ENCODE assay signal across 21 mouse cellular contexts in the genomic region with DNA sequence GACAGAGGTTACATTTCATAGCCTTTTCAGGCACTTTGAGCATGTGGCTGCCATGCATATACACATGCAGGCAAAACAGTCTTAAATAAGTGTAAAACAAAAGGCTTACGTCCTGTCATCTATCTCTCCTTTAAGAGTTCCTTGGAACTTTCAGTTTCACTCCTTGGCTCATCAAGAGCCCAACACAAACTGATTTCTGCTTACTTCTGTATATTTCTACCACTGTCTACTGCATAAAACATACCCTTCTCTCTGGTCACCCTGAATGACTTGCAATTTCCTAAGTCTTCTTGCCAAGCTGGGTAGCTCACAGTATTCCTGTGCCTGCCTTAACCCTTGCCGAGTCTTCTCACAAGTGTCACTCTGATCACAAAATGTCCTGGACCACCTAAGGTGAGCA. TPM values are rescaled to one million over a fixed set of nuclear protein-coding genes. Genes with fewer than 3 reads are reported as not detected.
A peak's percentile ranks its signal among the peaks of the same experiment; 100 is the strongest.
DNase-seq lines count a peak whose midpoint lies in the region; ATAC-seq lines count a peak whose summit lies in the region.
"Had no signal": no experiment of that assay in that cellular context is flagged by ENCODE, and none has a peak within 500 bp of the region (broad histone marks: within the 10 kb centered on the region; RNA-seq: fewer than 3 reads in every experiment).

No protein-coding gene starts in this region.

- peak; percentile 52; the same call in 1 of the 2 replicates for ATAC-seq in granulocyte monocyte progenitor cell, adult 5-6 weeks (replicated peaks; ENCODE audit: poor library complexity, severe bottlenecking)
- ATAC-seq in megakaryocyte, adult 5-6 weeks (ENCODE audit: poor library complexity, severe bottlenecking), result peak; percentile 7; the same call in 1 of the 2 replicates
- no peak for ATAC-seq in heart, embryonic 11.5 days (replicated peaks; ENCODE audit: insufficient number of reproducible peaks, low FRiP score, low TSS enrichment)
- ATAC-seq: forebrain, embryonic 14.5 days; forebrain, embryonic 16.5 days had no signal

- DNase-seq in heart, adult 18-20 months, result no peak
- DNase-seq in yolk sac, embryonic 10.5 days (ENCODE audit: low spot score), result no peak
- DNase-seq: adrenal gland, adult 2 months; adrenal gland, postnatal 10 days; adrenal gland, postnatal 25 days; cerebellum, adult 11 months; cerebellum, adult 18-20 months; cerebellum, adult 8-10 months; cerebellum, adult 9-11 months; cerebellum, postnatal 14 days; cerebellum, postnatal 36 days had no signal

- no peak overlapping the region for H3K4me2 ChIP-seq in heart, embryonic 11.5 days
- H3K4me2 ChIP-seq: embryonic facial prominence, embryonic 12.5 days; forebrain, embryonic 12.5 days had no signal

- H3K4me1 ChIP-seq in heart, embryonic 11.5 days (ENCODE audit: control insufficient read depth, insufficient read depth, low read length), result peaks cover 3% of the 10 kb centered on the region; the same call in 1 of the 2 replicates
- H3K4me1 ChIP-seq: embryonic facial prominence, embryonic 12.5 days had no signal

- WGBS in heart, embryonic 11.5 days (ENCODE audit: insufficient replicate concordance), result 74% methylated on average over 2 of the region's 2 CpGs

- H3K36me3 ChIP-seq in heart, embryonic 11.5 days (ENCODE audit: control insufficient read depth, insufficient read depth, low read length), result no peaks in the 10 kb centered on the region
- H3K36me3 ChIP-seq: embryonic facial prominence, embryonic 12.5 days; forebrain, embryonic 10.5 days; forebrain, embryonic 12.5 days had no signal

- no peak overlapping the region for H3K27ac ChIP-seq in heart, embryonic 11.5 days (ENCODE audit: low read depth, low read length)
- H3K27ac ChIP-seq: embryonic facial prominence, embryonic 10.5 days; embryonic facial prominence, embryonic 12.5 days; forebrain, embryonic 10.5 days; forebrain, embryonic 12.5 days had no signal

- no peaks in the 10 kb centered on the region for H3K9me3 ChIP-seq in heart, embryonic 11.5 days (replicated peaks; ENCODE audit: control insufficient read depth, low read length)
- H3K9me3 ChIP-seq: embryonic facial prominence, embryonic 10.5 days; embryonic facial prominence, embryonic 12.5 days; forebrain, embryonic 10.5 days; forebrain, embryonic 12.5 days had no signal

- no peak overlapping the region for H3K4me3 ChIP-seq in heart, embryonic 11.5 days (ENCODE audit: low read depth, low read length)
- H3K4me3 ChIP-seq: embryonic facial prominence, embryonic 10.5 days; embryonic facial prominence, embryonic 12.5 days; forebrain, embryonic 10.5 days; forebrain, embryonic 12.5 days had no signal

- H3K9ac ChIP-seq in heart, embryonic 11.5 days (ENCODE audit: low read depth, low read length), result no peak overlapping the region
- H3K9ac ChIP-seq: embryonic facial prominence, embryonic 12.5 days; forebrain, embryonic 12.5 days had no signal

- no peaks in the 10 kb centered on the region for H3K27me3 ChIP-seq in heart, embryonic 11.5 days (ENCODE audit: control insufficient read depth, insufficient read depth, low read length)
- H3K27me3 ChIP-seq: embryonic facial prominence, embryonic 12.5 days; forebrain, embryonic 12.5 days had no signal

RNA-seq across cellular contexts. Expression of a gene that starts 26.2 kb away (rescaled TPM):
- total RNA-seq in granulocyte monocyte progenitor cell, adult 5-6 weeks (2014; fragmentation: Nextera tagmentation), result 1.6 and 3.9 TPM in 2 replicates
- total RNA-seq in granulocyte monocyte progenitor cell, adult 5-6 weeks (2017), result 0.73 and 0.82 TPM in 2 replicates
- total RNA-seq in megakaryocyte, adult 5-6 weeks (2015), result 0.18 TPM in 1 of 2 replicates, not detected in the other
- 0.07 and 0.20 TPM in 2 replicates for total RNA-seq in megakaryocyte, adult 5-6 weeks (2017)
- 1 to 10 TPM; 3.8 to 4.5 TPM for total RNA-seq in heart, adult 18-20 months (2021)
- 3.0 and 4.4 TPM in 2 replicates for polyA plus RNA-seq in heart, embryonic 11.5 days (2014; fragmentation: Nextera tagmentation; extraction: Ambion mirVana)
- total RNA-seq: MEL had no signal
